Mouse (Mus musculus) forebrain, embryonic 16.5 days (tissue): ENCODE data around the gene Rpl10a. TPM values are rescaled to one million over a fixed set of nuclear protein-coding genes. Genes with fewer than 3 reads are reported as not detected.
A peak's percentile ranks its signal among the peaks of the same experiment; 100 is the strongest.

Experiments used
- ATAC-seq: fragments of 200-750 bp; cut with Nextera tagmentation; 2 replicates; pipeline ENCODE4 v1.8.0; 2017; ENCODE audit warnings: mild to moderate bottlenecking, moderate library complexity
- H3K27ac ChIP-seq: fragments of 300-500 bp; sonication (generic); 2 replicates; pipeline ENCODE4 v1.5.1; 2014; ENCODE audit warnings: low read length, control low read depth
- H3K27me3 ChIP-seq: fragments of 300-500 bp; sonication (generic); replicated peaks from 2 replicates; pipeline ENCODE4 v1.6.1; 2014; ENCODE audit warnings: low read length; ENCODE audit not compliant: control insufficient read depth, insufficient read depth
- H3K36me3 ChIP-seq: fragments of 300-500 bp; sonication (generic); 2 replicates; pipeline ENCODE4 v1.6.1; 2014; ENCODE audit not compliant: control insufficient read depth, insufficient read depth
- H3K4me1 ChIP-seq: fragments of 300-500 bp; sonication (generic); replicated peaks from 2 replicates; pipeline ENCODE4 v1.6.1; 2014; ENCODE audit warnings: low read length; ENCODE audit not compliant: control insufficient read depth, insufficient read depth
- H3K4me2 ChIP-seq: fragments of 300-500 bp; sonication (generic); 2 replicates; pipeline ENCODE4 v1.6.1; 2014; ENCODE audit warnings: mild to moderate bottlenecking, low read length, control low read depth
- H3K4me3 ChIP-seq: fragments of 300-500 bp; sonication (generic); replicated peaks from 2 replicates; pipeline ENCODE4 v1.5.1; 2014; ENCODE audit warnings: mild to moderate bottlenecking, low read length, control low read depth
- H3K9ac ChIP-seq: fragments of 300-500 bp; sonication (generic); replicated peaks from 2 replicates; pipeline ENCODE4 v1.6.1; 2014; ENCODE audit warnings: low read depth, low read length, control low read depth
- H3K9me3 ChIP-seq: fragments of 300-500 bp; sonication (generic); 2 replicates; pipeline ENCODE4 v1.6.1; 2016; ENCODE audit warnings: low read length; ENCODE audit not compliant: control insufficient read depth
- WGBS: fragments of 180-500 bp; shearing (Covaris S2); extraction: QIAGEN DNeasy Blood & Tissue Kit; methylation state at CpG from one replicate; pipeline ENCODE4 v1.1.7; 2014; 5-methylcytosine and 5-hydroxymethylcytosine counted together
- polyA plus RNA-seq: library from polyadenylated mRNA; unstranded; fragments of >200 nt; fragmentation: Nextera tagmentation; extraction: Ambion mirVana; gene quantifications from 2 replicates; pipeline ENCODE4 v1.2.1, GENCODE M21; 2015

The Rpl10a gene
- 354 and 367 TPM in 2 replicates for polyA plus RNA-seq

DNA sequence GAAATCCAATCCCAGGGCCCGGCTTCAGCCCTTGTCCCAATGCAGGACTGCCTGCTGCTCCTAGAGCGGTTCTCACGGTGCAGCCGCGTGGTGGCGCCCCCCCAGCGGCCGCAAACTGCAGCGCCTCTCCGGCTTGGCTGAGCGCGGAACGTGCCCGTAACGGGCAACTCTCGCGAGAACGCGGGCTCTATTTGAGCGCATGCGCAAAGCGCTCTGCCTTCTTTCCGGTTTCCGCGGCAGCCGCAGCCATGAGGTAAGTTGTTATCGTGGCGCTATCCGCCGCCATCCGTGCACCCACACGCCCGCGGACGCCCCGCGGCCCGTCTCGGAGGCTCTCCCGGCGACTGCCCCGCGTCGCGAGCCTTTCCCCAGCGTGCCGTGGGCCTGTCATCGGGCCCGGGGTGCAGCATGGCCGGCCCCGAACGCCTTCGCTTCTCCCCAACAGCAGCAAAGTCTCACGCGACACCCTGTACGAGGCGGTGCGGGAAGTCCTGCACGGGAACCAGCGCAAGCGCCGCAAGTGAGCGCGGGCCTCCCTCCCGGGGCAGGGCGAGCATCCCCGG, at the start of gene Rpl10a:
Gene Rpl10a (plus strand): TSS at position 106 of the 563 bp plus-strand sequence.
- Histone ChIP-seq H3K9me3 (no peaks in the 10 kb centered on the region), H3K4me1 (peaks cover 18% of the 10 kb centered on the region), H3K27ac (peak within 1 kb of the TSS; percentile 93), H3K4me3 (peak within 1 kb of the TSS; percentile 84), H3K9ac (peak within 1 kb of the TSS; percentile 94), H3K27me3 (no peaks in the 10 kb centered on the region), H3K4me2 (peak within 1 kb of the TSS; percentile 92), H3K36me3 (peaks cover 5% of the 10 kb centered on the region; the same call in 1 of the 2 replicates)
- ATAC-seq: peak; percentile 94
- under 1% methylated on average over 66 of the region's 67 CpGs for WGBS

DNA sequence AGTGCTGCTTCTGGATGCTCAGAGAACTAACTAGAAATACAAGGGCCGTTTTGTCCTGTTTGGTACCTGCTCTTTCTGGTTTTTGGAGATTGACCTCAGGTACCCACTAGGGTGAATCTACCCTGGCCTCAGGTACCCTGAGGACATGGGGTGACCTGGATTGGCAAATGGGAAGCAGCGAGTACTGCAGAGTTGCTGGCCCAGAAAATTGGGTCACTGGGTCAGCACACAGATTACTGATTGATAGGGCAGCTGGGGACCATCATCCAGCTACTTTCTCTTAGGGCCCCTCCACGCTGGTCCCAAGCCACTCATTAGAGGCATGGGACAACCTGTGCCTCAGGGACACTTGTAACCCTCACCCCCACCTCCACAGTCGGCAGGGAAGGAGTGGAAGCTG, 49.0 kb upstream of the Rpl10a start:
- no peak overlapping the region for H3K4me3 ChIP-seq
- 62% methylated on average over 4 of the region's 4 CpGs for WGBS
- no peak overlapping the region for H3K4me2 ChIP-seq
- H3K36me3 ChIP-seq: no peaks in the 10 kb centered on the region
- H3K9me3 ChIP-seq: no peaks in the 10 kb centered on the region
- H3K27me3 ChIP-seq: no peaks in the 10 kb centered on the region
- no peak overlapping the region for H3K9ac ChIP-seq
- no peak for ATAC-seq
- no peaks in the 10 kb centered on the region for H3K4me1 ChIP-seq
- no peak overlapping the region for H3K27ac ChIP-seq

DNA sequence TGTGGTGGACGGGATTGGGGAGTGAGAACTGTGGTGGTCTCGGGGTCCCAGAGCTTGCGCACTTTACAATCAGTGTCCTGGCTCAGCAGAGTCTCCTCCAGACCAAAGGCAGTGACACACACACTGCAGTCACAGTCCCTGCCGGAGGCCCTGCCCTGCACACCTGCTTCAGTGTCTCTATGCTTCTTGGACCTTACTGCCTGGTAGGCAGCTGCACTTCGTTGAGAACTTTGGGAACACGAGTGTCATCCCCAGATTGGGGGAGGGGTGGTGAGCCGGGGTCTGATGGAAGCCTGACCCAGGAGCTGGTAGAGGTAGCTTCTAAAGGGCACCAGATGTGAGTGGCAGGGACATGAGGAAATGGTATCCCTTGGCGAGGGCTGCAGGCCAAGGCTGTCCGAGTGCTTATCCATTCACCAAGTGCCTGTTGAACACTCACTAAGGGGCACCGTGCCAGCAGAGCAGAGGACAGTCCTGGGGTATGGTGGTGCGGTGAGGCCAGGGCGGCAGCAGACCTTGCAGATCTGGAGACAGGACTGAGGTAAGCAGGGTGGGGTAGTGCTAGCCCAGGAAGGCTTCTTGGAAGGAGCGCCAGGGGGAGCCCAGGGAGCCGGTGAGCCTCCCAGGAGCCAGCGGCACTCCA, 48.4 kb upstream of the Rpl10a start:
- no peak overlapping the region for H3K9ac ChIP-seq
- no peaks in the 10 kb centered on the region for H3K4me1 ChIP-seq
- no peak for ATAC-seq
- no peak overlapping the region for H3K4me3 ChIP-seq
- H3K27me3 ChIP-seq: no peaks in the 10 kb centered on the region
- H3K27ac ChIP-seq: no peak overlapping the region
- no peak overlapping the region for H3K4me2 ChIP-seq
- WGBS: 69% methylated on average over 15 of the region's 15 CpGs
- no peaks in the 10 kb centered on the region for H3K9me3 ChIP-seq
- H3K36me3 ChIP-seq: no peaks in the 10 kb centered on the region

DNA sequence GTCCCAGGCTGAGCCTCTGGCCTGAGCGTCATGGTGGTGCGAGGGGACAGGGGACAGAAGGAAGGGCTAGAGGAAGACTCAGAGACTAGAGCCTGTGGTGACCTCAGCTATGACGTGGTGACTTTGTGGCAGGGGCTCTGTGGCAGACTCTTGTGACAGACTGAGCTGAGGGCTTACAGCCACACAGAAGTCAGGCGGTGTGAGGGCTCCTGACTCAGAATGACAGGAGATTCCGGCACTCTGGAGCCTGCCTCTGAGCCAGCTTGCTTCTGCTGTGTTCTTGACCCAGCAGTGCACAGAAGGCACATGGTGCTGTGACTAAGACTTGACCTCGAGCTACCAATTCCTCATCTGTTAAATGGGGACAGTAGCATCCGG, 47.9 kb upstream of the Rpl10a start:
- H3K9ac ChIP-seq: no peak overlapping the region
- 78% methylated on average over 7 of the region's 7 CpGs for WGBS

DNA sequence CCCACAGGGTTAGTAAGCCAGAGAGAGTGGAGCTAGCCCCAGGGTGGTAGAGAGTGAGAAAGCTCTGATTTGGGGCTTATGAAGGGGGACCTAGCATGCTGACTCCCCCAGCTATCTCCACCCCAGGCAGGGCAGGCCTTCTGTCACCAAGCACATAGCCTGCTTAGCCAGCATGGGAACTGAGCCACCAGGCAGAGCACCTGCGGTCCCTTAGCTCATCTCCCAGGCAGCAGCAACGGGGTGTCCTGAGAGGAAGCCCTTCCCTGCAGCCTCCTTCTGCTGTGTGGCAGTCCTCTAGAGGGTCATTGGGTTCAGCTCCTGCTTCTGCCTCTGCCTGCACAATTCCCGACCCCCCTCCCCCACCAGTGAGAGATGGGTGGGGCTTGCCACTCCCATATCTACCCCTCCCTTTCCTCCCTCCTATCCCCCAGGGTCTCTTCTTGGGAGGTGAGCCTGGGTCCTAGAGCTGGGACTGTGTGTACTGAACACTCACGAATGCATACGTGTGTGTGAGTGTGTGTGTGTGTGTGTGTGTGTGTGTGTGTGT, 47.4 kb upstream of the Rpl10a start:
- 47% methylated on average over 5 of the region's 5 CpGs for WGBS
- Histone ChIP-seq H3K4me2 (no peak overlapping the region), H3K4me3 (no peak overlapping the region), H3K4me1 (no peaks in the 10 kb centered on the region), H3K36me3 (no peaks in the 10 kb centered on the region), H3K9me3 (no peaks in the 10 kb centered on the region), H3K27me3 (no peaks in the 10 kb centered on the region), H3K27ac (no peak overlapping the region), H3K9ac (no peak overlapping the region)
- ATAC-seq: no peak

More for the DNA sequence above, 47.9 kb upstream of the Rpl10a start:
- no peak for ATAC-seq
- no peaks in the 10 kb centered on the region for H3K4me1 ChIP-seq
- no peak overlapping the region for H3K4me2 ChIP-seq
- no peaks in the 10 kb centered on the region for H3K36me3 ChIP-seq
- H3K27ac ChIP-seq: no peak overlapping the region
- H3K4me3 ChIP-seq: no peak overlapping the region
- no peaks in the 10 kb centered on the region for H3K9me3 ChIP-seq
- H3K27me3 ChIP-seq: no peaks in the 10 kb centered on the region

DNA sequence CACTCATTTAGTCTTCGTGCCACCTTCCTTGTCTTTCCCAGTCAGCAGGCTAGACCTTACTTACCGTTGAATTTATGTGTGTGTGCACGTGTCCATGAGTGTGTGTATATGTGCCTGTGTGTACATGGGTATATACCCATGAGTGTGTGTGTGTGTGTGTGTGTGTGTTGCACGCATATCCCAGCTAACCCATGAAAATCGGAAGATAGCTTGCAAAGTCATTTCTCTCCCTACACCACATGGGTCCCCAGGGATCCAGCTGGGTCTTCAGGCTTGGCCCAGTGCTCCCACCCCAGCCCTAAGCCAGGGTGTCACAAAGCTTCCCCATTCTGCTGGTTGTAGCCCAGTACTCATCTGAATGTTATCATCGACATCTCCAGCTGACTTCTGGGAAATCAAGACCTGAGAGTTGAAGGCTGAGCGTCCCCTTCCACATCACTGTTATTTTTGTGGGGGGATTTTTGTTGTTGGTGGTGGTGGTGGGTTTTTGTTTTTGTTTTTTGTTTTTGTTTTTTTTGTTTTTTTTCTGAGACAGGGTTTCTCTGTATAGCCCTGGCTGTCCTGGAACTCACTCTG, 46.3 kb upstream of the Rpl10a start:
- Histone ChIP-seq H3K27ac (no peak overlapping the region), H3K4me3 (no peak overlapping the region), H3K4me1 (no peaks in the 10 kb centered on the region), H3K4me2 (no peak overlapping the region), H3K36me3 (no peaks in the 10 kb centered on the region), H3K27me3 (no peaks in the 10 kb centered on the region), H3K9me3 (no peaks in the 10 kb centered on the region), H3K9ac (no peak overlapping the region)
- 91% methylated on average over 7 of the region's 7 CpGs for WGBS
- ATAC-seq: no peak

DNA sequence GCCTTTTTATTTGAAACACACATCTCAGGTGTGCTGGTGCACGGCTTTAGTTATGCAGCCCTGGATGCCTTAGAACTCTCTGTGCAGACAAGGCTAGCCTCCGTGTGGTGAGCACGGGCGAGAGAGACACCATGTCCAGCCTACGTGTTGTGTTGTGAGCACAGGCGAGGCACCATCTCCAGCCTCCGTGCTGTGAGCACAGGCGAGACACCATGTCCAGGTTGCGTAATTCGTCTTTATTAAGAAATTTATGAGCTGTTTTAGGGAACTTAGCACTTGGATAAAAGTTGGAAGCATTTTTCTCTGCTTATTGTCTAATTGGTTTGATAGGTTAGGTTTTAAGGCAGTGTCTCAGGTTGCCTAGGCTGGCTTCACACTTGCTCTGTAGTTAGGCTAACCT, 45.1 kb upstream of the Rpl10a start:
- Histone ChIP-seq H3K9ac (no peak overlapping the region), H3K36me3 (no peaks in the 10 kb centered on the region), H3K9me3 (no peaks in the 10 kb centered on the region), H3K4me1 (no peaks in the 10 kb centered on the region), H3K27ac (no peak overlapping the region), H3K27me3 (no peaks in the 10 kb centered on the region), H3K4me3 (no peak overlapping the region), H3K4me2 (no peak overlapping the region)
- WGBS: 93% methylated on average over 10 of the region's 10 CpGs
- ATAC-seq: no peak

DNA sequence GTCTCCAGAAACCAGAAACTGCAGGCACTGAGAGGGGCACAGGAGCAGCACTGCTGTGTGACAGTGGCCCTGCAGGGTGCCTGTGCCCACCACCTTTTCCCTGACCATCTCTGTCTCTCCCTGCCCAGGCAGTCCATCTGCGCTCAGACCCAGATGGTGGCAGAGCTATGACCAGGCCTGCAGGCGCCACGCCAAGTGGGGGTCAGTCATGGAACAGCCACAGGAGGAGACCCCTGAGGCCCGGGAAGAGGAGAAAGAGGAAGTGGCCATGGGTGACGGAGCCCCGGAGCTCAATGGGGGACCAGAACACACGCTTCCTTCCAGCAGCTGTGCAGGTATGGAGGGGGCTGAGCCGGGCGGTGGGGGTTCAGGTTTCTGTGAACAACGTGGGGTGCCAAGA, 42.1 kb upstream of the Rpl10a start:
- H3K9ac ChIP-seq: no peak overlapping the region
- no peaks in the 10 kb centered on the region for H3K36me3 ChIP-seq
- no peak overlapping the region for H3K4me2 ChIP-seq
- no peaks in the 10 kb centered on the region for H3K9me3 ChIP-seq
- no peaks in the 10 kb centered on the region for H3K27me3 ChIP-seq
- WGBS: 77% methylated on average over 10 of the region's 10 CpGs
- ATAC-seq: no peak
- H3K4me1 ChIP-seq: no peaks in the 10 kb centered on the region
- H3K27ac ChIP-seq: no peak overlapping the region
- no peak overlapping the region for H3K4me3 ChIP-seq

DNA sequence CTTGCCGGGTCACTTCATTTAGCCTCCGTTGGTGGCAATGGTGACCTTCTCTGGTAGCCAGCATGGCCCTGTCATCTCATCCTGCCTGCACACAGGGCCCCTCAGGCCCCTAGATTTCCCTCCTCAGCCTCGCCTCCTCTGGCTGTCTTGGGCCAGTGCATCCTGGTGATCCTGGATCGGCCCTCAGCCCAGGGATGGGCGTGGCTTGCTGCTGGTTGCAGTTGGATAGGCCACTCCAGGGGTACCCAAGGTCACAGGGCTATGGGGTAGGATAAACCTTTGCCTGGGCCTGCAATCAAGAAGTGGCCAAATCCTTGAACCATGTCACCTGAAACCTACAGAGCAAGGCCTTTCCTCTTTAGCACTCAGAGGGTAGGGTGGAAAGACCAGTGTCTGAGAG, 41.3 kb upstream of the Rpl10a start:
- Histone ChIP-seq H3K36me3 (no peaks in the 10 kb centered on the region), H3K4me1 (no peaks in the 10 kb centered on the region), H3K4me3 (no peak overlapping the region), H3K9ac (no peak overlapping the region), H3K4me2 (no peak overlapping the region), H3K27ac (no peak overlapping the region), H3K9me3 (no peaks in the 10 kb centered on the region), H3K27me3 (no peaks in the 10 kb centered on the region)
- 48% methylated on average over 5 of the region's 5 CpGs for WGBS
- ATAC-seq: no peak
